Mouse (Mus musculus) spleen, postnatal 14 days (tissue): ENCODE measurements around the gene Bpifa2.
"Not testable (repeated sequence)": the region's sequence is repeated elsewhere in the genome, so short reads cannot be mapped to it uniquely, and the experiment has no call there.

ENCODE experiments used
- DNase-seq, 2 experiments: peaks; one replicate each; pipeline ENCODE4 v3.0.0; 2021 to 2022; ENCODE audit warnings: low spot score in 2 of 2

Bpifa2 gene

DNA sequence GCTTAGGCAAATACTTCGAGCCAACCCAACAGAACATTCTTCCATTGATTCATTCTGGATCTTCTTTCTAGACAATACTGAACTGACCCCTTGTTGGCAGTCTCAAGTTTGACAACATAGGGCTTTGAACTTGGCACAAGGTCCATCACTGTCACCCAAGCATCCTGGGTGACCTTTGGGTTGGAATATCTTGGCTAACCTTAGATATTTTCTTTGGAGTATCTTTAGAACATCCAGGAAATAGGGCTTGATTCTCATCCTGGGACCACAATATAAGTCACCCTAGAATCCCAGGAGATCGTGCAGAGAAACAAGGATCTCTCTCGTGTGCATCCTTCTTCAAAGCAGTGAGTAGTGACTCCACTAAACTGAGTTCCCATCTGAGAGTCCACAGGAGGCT is at the start of gene Bpifa2:
Gene Bpifa2, plus strand, starts transcription at position 301 of the 400 bp plus-strand sequence.
- DNase-seq: no peak

DNA sequence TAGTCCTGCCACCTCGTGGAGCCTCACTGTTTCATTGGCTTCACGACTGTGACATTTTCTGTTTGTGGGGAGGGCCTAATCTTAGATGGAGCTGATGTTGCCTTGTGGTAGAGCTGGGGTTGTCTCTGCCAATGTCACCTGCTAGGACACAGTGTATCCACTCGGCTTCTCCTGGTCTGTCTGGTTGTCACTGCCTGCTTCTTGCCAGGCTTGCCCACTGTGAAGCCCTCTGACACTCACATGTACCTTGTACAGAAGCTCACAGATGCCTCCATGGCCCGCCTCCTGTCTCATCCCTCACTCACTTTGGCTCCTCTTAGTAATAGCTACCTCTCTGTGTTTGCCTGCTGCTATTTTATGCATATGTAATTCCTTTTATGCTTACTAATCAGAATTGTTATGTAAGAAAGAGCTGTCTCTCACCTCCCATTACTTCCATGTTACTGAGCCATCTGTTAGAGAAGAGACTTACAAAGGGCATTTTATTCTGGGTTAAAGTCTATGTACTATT is 45.2 kb upstream of the Bpifa2 start:
- no peak for DNase-seq

DNA sequence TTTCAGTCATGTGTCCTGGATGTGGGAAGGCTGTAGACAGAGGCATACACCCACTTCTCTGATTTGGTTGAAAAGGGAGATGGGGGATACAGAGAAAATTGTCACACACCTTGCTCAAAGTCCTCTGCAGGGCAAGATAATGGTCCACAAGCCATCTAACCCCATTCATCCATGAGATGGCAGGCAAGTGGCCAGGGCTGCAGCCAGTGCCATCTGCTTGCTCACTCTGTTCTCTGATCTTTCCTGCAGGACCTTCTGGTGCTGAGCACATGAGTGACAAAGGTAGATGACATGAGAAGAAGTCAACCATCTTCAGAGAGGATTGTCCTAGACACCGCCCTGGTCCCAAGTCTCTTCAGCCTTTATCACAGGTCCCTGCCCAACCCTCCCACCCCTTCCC is 44.7 kb upstream of the Bpifa2 start:
- DNase-seq: no peak

GRCm38 (mm10) chr2:153970221-153970620 is 37.8 kb upstream of the Bpifa2 start:
- DNase-seq: no peak

DNA sequence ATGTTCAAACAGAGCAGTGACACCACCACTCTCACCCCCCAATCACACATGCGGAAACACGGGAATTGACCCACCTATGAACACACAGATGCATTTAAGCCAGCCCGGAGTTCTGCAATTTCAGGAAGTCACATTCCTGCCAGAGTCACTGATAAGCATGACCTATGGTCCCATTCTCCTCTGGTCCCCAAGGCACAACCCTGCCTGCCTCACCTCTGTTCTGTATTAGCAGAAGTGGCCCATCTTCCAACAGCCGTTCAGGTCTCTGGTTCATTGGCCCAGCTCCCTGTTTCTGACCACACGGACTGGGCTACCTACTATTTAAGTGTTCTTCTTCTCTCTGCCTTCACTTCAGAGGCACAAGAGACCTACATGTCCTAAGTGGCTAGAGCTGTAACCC is 33.5 kb upstream of the Bpifa2 start, which contains the start of gene Bpifa6:
Gene Bpifa6, plus strand, starts transcription at position 364 of the 400 bp plus-strand sequence.
- no peak for DNase-seq

DNA sequence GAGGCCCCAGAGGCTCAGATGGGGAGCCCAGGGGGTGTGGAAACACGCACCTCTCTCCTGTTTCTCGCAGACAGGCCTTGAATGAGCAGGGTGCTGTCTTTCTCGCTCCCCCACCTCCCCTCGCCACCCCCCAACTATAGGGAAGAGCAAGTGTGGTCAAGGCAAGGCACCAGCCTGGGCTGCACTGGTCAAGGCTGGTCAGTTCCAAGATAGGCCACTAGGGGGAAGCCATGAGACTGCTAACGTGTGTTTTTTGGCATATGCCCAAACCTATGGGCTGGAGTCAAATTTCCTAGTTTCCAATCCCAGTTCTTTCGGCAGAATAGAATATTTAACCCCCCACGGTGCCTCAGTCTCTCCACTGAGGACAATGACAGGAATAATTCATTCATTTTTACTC is 12.3 kb upstream of the Bpifa2 start:
- DNase-seq: peak; percentile 11 to 41

- no peak for DNase-seq
Observed at GRCm38 (mm10) chr2:154000501-154000900, 7.6 kb upstream of the Bpifa2 start.

- DNase-seq: no peak
Observed at GRCm38 (mm10) chr2:154001056-154001455, 7.0 kb upstream of the Bpifa2 start.

DNA sequence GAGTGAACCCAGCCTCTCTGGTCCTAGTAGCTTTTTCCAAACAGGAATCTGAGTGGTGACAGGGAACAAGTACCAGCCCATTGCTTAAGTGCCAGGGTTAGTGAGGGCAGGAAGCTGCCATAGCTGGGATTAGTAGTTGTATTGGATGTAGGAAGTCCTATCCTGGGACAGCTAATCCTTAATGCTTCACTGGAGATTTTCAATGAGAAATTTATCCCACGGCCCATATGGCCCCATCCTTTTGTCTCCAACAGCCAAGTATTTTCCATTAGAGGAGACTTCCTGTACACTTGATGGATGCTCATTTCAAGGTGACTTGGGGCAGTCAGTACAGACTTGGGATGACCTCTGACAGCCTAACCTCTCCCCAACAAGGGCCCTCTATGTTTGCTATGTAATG is 3.6 kb upstream of the Bpifa2 start:
- no peak for DNase-seq

DNA sequence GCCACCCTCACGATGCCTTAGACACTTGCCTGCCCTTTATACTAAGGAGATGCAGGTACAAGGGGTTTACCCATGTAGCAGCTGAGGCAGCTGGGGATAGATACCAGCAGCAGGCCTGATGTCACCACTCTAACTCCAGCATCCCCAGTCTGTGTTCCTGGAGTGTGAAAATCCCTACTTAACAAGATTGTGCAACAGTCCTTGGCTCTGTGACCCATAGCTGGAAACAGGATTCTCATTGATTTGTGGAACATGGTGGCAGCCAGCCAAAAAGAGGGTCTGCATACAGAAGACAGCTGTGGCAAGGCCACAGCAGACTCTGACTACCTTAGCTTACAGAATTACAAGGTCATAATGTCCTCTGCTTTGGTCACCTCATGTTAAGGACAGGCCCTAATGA is 3.0 kb upstream of the Bpifa2 start:
- DNase-seq: no peak

- DNase-seq: no peak
Observed at GRCm38 (mm10) chr2:154005734-154006133, 2.3 kb upstream of the Bpifa2 start.

DNA sequence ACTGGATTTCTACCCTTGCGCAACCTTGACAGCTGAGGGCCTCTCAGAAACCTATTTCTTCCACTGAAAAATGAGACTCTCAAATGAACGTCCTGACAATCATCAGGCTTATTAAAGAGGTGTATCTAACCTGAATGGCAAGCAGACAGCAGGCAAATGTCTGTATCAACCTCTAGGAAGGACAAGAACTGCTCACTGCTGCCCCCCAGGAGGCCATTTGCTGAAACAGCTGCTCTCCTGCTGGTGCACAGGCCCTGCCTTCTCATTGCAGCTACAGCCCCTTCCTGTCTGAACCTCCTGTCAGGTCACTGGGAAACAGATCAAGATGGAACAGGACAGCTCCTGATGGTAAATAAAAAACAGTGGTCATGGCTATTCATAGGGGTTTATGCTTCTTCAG is 1.7 kb upstream of the Bpifa2 start:
- no peak for DNase-seq

GRCm38 (mm10) chr2:154007381-154007780 is 684 bp upstream of the Bpifa2 start:
- no peak for DNase-seq

GRCm38 (mm10) chr2:154017990-154018389 is 9.9 kb downstream of the Bpifa2 start:
- DNase-seq: no peak

GRCm38 (mm10) chr2:154024676-154025075 is 16.6 kb downstream of the Bpifa2 start:
- DNase-seq: not testable (repeated sequence)

GRCm38 (mm10) chr2:154038932-154039331 is 30.9 kb downstream of the Bpifa2 start:
- DNase-seq: peak in 1 of 2 experiments; percentile 8

DNA sequence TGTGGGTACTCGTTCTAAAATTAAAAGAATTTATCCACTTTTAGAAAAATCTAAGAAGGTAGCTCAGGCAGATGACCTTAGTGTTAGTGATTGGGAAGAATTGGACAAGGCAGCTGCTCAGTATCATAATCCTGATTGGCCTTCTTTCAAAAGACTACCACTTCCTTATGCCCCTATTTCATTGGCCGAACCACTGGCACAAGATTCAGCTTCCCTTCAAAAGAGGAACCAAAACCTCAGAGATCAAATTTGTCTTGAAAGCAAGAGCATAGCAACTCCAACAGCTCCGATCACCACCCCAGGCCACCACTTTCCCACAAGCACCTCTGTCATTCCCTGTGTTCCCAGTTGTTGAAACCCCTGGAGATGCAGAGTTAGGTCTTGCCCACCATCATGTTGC is 36.7 kb downstream of the Bpifa2 start:
- DNase-seq: no peak

DNA sequence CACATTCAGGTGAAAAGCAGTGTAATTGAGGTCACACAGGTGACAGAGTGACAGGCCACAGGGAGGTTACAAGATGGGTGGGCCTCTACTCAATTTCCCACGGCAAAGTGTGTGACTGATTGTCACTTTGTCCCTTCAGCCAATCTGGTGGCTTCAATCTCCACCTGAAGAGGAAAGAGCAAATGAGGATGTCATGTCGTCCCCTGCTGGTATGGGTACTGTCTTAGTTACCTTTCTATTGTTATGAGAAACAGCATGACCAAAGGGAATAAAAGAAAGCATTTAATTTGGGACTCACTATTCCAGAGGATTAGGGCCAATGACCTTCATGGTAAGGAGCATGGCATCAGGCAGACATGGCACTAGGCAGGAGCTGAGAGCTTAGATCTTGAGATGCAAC is 50.6 kb downstream of the Bpifa2 start:
- DNase-seq: no peak
